Mouse (Mus musculus): ENCODE data around the gene Mxi1.

GRCm38 (mm10) chr19:53340423-53340822 is 30.1 kb downstream of the Mxi1 start:
- no peak for TF ChIP-seq EP300 (optimal IDR thresholded peaks at IDR 0.05)
- no peak for TF ChIP-seq CTCF (IDR thresholded peaks at IDR 0.05; ENCODE audit: low read depth)
